Mouse (Mus musculus): ENCODE results near the gene Chchd10.

DNA sequence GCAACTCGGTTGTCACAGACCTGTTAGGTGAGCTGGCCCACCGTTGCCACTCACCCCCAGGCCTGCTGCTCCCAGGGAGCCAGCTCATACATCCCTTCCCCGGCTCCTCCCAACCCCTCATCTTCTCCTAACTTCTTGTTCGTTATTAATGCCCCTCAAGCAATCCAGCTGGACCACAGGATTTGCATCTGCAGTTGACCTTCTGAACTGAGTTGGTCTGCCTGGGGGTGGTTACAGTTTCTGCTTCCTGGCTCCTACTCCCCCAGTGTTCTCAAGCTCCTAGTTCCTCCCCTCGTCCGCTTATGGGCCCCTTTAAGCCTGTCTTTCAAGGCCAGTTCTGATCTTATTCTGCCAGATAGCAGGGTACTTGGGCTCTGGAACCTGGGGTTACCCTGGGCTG is 38.3 kb upstream of the Chchd10 start:
- no peak for TF ChIP-seq POLR2A (IDR thresholded peaks at IDR 0.05; ENCODE audit: borderline replicate concordance, extremely low read depth, insufficient read depth, insufficient read length, poor library complexity, severe bottlenecking)
- no peak for TF ChIP-seq CTCF (IDR thresholded peaks at IDR 0.05; ENCODE audit: borderline replicate concordance, extremely low read depth, insufficient read depth, insufficient read length)
